Mouse (Mus musculus) fibroblast of lung, adult 2 months (primary cell): ENCODE data around the gene Cstf2t.

ENCODE experiments used
- DNase-seq: peaks from one replicate; pipeline ENCODE4 v3.0.0-alpha.2; 2011; ENCODE audit warnings: low read depth

Gene Cstf2t

DNA sequence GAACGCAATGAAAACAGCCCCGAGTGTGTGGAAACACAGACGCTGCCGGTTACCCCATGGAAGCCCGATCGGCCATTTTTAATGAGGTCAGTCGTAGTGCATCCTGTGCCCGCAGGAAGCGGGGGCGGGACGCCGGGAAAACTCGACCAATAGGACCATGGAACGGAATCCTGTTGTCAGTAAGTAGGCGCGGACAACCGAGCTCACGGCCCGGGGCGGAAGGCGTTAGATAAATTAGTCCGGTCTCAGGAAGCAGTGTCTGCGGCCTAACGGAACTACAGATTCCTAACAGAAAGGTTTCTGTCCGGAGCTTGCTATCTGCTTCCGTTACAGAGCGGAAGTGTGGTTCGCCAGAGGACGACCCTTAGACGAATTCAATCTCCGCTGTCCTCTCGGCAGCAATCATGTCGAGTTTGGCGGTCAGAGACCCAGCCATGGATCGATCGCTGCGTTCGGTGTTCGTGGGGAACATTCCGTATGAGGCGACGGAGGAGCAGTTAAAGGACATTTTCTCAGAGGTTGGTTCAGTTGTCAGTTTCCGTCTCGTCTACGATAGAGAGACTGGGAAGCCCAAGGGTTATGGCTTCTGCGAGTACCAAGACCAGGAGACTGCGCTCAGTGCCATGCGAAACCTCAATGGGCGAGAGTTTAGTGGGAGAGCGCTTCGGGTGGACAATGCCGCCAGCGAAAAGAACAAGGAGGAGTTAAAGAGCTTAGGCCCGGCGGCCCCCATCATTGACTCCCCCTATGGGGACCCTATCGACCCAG is at the start of gene Cstf2t:
TSS of gene Cstf2t (plus strand) at position 176 of the 768 bp plus-strand sequence.
- DNase-seq = peak; percentile 97

DNA sequence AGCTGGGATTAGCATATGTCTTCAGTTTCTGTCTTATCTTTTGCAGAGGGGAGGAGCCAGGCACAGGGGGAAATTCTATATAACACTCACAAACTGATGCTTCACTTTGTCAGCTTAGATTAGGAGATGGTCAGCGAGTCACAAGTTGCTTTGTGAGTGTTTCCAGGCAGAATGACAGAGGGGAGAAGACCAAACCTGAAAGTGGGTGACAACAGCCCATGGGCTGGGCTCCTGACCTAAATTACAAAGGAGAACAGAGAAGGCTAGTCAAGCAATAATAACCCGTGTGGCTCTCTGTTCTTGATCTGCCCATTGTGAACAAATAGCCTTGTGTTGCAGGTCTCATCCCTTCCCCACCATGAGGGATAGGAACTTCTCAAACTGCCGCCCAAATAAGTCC is 43.7 kb upstream of the Cstf2t start:
- DNase-seq = no peak

DNA sequence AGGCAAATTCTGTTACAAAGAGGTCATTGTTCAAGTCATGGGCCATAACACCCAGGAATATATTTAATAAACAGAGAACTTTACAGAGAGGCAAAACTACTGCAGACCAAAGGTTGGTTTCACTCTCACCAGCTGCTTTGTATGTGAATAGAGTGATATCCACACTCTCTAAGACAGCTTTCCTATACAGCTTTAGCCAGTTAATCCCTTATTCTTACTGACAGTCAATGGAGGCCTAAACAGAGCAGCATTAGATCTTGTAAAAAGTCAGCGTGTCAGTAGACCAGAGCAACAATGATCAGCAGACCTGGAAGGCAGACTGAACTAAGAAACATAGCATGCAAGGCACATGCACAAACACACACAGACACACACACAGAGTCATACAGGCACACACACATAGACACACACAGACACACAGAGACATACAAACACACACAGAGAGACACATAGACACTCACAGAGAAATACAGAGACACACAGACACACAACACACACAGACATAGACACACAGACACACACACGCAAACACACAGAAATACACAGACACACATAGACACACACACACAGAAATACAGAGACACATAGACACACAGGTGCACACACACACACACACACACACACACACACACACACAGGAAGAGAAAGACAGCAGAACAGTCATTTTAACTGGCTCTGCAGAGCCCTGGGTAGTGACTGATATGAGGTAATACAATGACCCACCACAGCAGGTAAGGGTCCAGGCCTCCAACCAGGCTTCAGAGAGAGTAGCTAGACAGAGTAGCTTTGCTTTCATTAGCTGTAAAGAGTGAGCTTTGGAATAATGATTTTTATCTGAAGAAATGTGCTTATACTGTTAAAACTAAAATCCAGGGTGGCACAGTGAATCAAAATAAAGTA is 41.4 kb upstream of the Cstf2t start:
- no peak for DNase-seq

DNA sequence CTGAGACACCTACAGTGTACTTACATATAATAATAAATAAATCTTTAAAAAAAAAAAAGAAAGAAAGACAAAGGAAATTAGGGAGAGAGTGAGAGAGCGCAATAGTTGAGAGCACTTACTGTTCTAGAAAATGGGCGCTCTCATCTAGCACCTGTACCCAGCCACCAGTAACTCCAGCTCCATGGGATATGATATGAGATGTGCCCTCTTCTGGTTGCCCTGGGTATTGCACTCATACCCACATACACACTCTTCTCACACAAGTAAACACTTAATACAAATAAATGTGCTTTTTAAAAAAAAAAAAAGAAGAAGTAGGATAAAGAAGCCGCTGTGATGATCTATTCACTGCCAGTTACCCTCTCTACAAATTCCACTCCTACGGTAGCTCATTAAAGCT is 36.0 kb upstream of the Cstf2t start:
- no peak for DNase-seq

DNA sequence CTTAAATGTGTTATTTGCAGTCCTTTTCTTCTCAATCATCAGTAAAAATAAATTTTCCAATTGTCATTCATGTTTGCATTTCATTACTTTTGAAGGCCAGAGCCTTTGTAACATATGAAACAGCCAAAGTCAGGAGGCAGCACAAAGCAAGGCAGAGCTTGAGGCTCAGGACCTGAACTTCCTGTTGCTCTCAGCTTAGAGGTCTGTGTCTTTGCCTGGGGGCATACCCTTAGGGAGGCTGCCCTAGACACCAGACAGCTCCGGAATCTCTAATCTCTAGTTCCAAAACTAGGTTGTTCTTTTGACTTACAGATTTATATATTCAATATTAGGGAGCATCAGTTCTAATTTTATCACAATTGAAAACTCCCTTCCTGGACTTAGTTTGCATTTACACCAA is 17.9 kb upstream of the Cstf2t start:
- DNase-seq = no peak

DNA sequence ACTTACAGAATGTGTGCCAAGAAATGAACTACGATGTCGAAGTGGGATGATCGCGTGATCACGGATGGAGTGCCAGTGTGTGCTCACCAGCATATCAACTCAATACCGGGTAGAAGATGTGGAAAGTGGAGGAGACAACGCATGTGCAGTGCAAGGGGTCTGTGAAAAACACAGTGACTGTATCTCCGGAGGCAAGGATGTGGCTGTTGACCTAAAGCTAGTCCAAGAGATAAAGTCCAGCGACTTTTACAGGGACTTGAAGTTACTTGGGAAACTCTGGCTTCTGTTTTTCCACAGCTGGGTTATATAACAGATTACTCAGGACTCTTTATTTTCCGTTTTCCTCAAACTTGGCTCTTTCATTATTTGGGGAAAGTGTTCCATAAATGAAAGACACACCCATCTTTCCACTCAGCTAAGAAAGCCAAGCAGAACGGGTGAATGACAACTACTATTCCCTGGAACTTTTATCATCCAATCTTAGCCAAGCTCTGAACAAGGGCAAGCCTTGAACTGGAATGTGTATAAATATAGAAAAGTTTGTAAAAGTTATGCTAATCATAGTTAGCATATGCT is 17.3 kb upstream of the Cstf2t start:
- peak; percentile 24 for DNase-seq

DNA sequence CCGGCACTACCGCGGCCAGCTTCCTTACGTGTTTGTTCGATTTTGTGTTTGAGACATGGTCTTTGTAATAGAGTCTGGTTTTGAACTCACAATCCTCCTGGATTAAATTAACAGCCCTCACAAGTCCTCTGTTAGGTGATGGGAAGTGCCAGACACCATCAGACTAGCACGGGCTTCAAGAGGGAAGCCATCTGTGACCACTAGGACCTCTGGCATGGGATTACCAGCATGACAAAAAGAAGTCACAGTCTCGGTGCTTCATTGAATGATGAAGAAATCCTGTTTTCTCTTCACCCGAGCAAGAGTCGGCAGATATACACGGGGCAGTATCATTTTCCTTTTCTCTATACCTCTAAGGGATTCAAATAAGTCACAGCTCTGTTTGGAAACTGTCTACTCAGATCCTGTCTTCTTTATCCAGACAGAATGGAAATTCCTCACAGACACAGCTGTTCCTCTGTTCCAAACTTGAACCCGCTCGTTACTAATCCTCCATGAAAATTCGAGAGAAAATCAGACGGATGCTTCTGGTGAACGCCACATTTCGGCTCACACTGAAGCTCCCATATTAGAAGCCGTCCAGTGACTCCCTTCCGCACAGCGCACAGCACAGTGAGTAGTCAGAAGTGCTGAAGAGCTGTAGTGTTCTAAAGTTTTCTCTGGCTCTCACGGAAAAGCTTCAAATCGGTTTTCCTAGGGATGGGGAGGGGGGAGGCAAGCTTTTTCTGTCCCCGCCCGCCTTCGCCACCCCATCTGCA is 8.5 kb upstream of the Cstf2t start:
- DNase-seq = no peak

DNA sequence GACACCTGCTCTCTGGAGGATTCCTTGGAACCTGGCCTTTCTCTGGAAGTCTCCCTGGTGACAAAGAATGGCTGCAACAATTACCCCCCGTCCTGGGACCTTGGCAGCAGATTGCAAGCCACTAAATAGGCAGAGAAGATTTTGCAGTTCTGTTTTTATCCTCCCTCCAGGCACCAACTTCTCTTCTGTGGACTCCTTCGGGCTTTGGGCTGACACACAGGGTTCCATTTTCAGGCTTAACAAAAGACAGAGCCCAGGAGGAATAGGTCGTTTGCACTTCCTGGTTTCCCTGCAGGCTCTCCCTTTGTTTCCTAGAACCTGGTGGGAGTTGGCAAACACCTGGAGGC is 7.9 kb upstream of the Cstf2t start:
- DNase-seq = no peak

DNA sequence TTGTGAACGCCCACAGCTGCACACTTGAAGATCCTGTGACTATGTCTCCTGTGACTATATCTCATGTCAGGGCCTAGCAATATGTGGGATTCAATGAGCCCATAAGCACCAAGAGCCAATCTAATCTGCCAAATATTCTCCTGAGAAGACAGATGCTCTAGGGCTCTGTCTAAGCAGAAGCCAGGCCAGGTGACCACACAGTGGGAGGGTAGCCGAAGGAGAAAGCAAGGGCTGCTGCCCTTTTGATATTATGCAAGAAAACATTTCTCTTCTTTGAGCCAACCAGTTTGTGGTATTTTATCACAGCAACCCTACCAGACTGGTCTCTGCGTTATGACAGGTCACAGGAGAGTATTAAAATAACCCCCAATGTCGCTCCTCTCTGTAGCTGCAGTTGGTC is 6.5 kb upstream of the Cstf2t start:
- no peak for DNase-seq

DNA sequence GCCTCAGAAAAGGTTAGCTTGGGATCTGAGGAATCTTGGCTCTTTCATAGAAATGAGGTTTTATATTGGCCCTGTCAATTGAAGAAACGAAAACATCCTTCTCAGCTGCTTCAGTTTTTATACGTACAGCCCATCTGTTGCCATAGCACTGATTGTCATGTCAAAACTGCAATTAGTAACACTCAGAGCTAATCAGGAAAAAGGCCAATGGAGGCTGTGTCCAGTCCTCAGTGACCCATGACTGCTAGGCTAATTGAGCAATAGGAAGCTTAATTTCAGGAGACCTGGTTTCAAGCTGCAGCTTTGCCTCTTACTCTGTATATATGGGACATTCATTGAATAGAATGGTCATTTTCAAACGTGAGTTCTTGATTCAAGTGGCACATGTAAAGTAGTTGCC is 4.4 kb upstream of the Cstf2t start:
- DNase-seq = no peak

DNA sequence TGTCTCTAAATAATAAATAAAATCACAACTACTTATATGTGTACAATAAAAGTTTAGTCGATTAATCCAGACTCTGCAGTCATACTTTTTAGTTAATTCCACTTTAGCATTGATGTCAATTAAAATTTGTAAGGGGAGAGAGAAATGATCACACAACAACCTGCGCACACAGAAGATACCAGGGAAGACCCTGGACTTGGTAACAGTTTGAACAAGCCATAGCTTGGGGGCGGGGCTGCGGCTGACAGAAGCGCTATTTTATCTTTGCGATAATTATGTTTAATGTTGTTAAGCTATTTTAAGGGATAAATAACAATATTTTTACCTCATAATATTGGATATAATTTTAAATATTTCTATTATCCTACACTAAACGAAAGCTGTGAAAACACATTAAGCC is 411 bp upstream of the Cstf2t start:
- DNase-seq = no peak

DNA sequence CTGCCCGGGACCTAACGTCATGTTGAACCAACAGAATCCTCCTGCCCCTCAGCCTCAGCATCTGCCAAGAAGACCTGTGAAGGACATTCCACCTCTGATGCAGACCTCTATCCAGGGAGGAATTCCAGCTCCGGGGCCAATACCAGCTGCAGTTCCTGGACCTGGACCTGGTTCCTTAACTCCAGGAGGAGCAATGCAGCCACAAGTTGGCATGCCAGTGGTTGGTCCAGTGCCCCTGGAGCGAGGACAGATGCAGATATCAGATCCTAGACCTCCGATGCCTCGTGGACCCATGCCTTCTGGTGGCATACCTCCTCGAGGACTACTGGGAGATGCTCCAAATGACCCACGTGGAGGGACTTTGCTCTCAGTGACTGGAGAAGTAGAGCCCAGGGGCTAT is 1.1 kb downstream of the Cstf2t start:
- DNase-seq = no peak

DNA sequence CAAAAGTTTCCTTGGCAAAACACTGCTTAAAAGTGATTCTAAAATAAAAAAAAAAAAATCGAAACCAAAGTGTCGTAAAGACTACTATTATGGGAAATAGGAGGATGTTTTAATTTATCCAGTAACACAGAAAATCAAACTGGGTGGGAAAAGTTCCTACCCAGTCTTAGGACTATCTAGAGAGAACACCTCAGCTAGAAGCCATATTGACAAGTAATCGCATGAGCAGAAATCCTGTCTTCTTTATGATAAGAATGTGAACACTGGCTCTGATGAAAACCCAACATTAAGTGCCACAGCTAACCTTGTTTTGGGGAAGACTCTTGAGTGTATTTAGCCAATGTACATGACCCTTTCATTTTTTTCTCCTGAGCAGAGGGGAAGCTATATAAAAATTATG is 15.2 kb downstream of the Cstf2t start:
- no peak for DNase-seq

DNA sequence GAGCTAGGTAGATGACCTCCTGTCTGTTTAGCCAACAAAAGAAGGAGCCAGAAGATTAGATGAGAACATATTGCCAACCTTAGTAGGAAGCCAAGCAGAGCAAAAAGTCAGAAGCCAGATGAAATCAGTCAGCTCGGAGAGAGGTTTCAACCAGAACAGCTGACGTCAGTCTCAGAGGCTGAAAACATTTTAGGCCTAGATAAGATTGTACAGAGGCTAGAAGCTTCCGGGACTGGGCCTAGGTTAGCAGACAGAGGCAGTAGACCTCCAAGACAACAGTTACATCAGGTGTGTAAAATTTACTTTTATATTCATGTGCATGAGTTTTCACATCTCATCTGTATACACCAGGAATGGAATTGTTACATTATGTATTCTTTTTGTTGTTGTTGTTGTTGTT is 16.7 kb downstream of the Cstf2t start:
- no peak for DNase-seq

DNA sequence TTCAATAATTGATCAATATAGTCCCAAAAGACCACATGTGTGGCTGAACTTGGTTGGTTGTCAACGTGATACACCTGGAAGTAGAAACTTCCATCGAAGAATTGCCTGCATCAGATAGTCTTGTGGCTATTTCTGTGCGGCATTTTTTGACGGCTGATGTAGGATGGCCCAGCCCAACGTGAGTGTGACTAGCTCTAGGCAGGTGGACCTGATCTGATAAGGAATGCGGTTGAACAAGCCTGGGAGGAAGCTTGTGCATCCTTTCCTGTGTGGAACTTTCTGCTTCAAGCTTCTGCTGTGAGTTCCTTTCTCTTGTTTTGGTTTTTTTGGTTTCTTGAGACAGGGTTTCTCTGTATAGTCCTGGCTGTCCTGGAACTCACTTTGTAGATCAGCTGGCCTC is 22.1 kb downstream of the Cstf2t start:
- no peak for DNase-seq

DNA sequence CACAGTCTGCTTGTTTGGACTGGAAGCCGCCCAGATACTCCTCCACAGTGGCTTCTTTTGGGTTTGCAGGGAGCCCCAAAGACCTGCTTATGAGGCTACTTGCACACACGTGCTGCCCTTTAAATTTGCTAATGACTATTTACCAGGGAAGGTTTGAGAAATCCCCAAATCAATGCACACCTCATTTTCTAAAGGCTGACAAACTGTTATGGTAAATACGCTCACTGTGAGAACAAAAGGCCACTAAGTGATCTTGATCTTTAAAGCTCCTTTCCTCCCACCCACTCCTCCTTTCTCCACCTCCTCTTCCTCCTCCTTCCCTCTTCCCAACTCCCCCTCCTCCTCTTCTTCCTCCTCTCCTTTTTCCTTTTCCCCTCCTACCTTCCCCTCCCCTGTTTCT is 23.4 kb downstream of the Cstf2t start:
- DNase-seq = no peak

DNA sequence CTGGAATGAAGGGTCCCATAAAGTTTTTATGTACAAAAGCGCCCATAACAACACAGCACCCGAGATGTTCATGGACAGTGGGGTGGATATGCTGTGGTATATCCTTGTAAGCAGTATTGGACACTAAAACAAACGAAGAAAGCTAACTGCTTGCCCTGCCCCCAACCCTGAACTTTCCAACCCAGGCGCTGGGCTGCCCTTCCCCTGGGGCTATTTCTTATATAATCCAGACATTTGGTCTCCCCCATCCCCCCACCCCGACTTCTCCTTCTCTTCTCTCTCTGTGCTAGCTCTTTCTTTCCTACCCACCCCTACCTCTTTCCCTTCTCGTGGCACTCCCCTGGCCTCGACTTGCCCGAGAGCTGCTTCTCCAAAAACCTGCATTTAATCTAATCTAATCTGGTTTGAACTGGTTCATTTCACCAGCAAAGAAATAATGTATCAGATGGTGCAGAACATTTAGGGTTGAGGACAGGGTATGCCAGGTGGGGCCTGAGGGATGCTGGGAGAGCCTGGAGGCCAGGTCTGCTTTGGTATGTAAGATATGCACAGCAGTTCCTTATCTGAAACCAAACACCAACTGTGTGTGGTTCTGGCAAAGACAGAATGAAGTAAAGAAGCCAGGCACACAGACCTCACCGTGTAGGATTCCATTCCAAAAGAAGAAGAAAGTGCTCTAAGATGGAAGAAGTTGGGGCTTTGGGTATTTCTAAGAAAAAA is 24.4 kb downstream of the Cstf2t start:
- no peak for DNase-seq

DNA sequence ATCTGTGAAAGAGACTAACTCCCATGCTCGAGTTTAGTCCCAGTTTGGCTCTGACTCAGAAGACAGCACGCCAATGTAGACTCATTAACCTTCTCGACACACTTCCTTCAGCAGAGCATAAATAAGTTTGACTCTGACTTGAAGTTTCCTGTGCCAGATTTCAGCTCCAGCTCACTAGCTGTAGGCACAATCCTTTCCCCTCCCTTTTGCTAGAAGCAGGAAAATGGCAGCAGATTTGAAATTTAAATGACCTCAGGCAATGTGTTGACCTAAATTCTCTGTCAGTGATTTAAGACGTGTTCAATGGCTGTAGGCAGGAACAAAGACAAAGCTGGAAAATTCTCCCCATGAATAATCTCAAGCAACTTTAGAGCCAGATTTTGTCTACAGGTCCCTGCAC is 32.1 kb downstream of the Cstf2t start:
- peak; percentile 10 for DNase-seq

DNA sequence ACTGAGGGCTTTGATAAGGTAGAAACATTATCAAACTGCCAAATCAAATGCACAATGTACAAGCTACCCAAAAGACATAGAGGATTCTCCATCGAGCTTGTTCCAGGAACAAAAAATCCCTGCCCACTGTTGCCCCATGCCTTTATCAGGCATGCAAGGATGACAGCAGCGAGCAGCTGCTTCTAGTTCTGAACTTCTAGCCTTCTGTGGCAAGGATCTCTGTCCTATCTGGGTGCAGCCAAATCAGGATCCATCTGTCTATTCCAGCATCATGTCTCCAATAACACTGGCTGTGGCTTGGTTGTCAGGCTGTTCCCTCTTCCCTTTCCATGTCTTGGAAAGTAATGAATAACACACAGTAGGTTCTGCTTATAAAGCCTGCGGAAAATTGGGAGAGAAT is 42.0 kb downstream of the Cstf2t start:
- DNase-seq = no peak

DNA sequence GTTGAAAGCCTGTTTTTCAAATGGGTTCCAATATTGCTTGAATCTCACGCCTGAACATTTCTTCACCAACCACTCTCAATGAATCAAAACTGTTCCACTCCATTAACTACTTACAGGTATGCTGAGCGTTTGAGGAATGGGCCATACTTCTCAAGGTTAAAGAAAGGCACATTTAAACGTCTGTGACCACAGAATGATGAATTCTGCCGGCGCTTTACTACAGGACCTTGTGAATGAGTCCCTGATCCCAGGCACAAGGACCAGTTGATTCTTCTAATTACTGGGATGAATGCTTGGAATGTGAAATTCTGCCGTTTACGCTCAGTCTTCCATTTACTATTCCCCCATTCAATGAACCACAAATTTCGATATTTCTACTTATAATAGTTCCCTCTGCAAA is 50.0 kb downstream of the Cstf2t start:
- DNase-seq = no peak

DNA sequence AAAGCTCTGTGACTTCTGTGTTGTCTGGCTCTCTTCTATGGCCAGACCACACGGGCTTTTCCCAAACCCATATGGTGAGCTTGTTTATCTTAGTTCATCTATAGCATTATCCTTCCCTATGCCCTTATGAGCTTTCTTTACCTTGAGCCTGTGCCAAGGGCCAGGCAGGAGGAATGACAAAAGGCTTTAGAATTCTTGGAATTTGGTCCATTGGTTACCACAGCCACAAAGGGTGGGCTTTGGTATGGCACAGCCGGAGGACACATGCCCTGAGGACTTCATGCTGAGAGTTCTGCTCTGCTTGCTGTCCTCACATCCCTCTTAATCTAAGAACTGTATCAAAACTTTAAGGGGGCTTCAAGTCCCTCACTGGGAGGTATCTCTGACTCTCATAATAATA is 53.7 kb downstream of the Cstf2t start:
- DNase-seq = no peak
